Mouse (Mus musculus) left cerebral cortex, postnatal 36 days (tissue): ENCODE measurements around the gene Arhgef5. TPM values are rescaled to one million over a fixed set of nuclear protein-coding genes. Genes with fewer than 3 reads are reported as not detected.
"Not testable (repeated sequence)": the region's sequence is repeated elsewhere in the genome, so short reads cannot be mapped to it uniquely, and the experiment has no call there.

Source experiments
- DNase-seq, 2 experiments: peaks; one replicate each; pipeline ENCODE4 v3.0.0; 2021 to 2022; ENCODE audit warnings: low spot score in 2 of 2, mixed read lengths in 1 of 2
- intact Hi-C: fragments of 180-260 bp; cut with DNase I; formaldehyde crosslinking; loops from one replicate; pipeline ENCODE4 v1.15.1; 2025
- total RNA-seq, 2 experiments: library from RNA; stranded (reverse); gene quantifications; 2 replicates each; pipeline ENCODE4 v1.2.3; 2021

Gene Arhgef5
- 1 to 10 TPM; 1.4 to 2.9 TPM for total RNA-seq

DNA sequence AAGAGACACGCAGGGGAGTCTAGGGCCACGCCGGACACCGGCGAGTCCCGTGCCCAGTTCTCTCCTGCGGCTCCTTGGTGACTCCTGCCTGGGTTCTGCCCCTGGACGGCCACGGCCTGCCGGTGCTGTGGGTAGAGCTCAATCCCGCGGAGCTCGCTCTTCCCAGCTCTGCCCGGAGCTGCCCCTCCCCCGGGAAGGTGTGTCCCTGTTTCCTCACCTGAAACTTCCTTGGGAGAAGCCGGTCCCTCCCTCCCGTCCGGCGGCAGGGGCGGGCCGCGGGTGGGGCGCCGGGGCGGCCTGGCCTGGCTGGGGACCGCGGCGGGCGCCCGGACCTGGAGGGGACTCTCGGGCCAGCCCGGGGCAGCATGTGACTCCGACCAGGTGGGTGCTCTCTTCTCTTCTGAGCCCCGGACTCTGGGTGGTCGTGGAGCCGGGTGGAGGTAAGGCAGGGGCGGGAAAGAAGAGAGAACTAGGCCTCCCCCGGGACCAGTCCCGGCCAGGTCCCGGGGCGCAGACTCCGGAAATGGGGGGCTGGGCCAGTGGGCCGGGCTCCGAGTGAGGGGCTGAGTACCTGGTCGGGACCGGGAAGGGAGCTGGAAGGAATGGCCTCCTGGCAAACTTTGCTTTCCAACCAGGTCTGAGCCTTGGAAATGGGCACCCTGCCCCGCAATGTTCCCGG is at the start of gene Arhgef5:
Arhgef5 (plus strand) TSS at position 220 of the 679 bp plus-strand sequence.
- intact Hi-C loops: no loop called here
- DNase-seq: no peak

DNA sequence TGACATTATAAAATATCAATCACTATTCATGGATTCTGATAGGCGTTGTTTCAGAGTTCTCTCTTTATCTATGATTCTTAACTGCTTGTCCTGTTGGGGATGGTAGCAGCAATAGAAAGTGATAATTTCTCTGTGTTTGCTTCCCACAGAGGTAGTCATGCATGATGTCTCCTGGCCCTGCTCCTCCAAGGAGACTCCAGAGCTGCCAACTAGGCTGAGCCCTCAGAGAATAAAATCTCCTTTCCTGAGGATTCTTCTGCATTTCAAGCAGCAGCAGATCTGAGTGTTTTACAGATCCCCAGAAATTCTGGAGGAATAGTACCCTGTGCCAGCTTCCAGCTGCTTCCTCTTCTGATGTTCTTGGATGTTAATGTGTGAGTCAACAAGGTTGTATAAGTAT is 34.1 kb upstream of the Arhgef5 start, which contains the start of gene Olfr47:
Olfr47 (plus strand) TSS at position 275 of the 400 bp plus-strand sequence.
- intact Hi-C loops: not testable (repeated sequence)

DNA sequence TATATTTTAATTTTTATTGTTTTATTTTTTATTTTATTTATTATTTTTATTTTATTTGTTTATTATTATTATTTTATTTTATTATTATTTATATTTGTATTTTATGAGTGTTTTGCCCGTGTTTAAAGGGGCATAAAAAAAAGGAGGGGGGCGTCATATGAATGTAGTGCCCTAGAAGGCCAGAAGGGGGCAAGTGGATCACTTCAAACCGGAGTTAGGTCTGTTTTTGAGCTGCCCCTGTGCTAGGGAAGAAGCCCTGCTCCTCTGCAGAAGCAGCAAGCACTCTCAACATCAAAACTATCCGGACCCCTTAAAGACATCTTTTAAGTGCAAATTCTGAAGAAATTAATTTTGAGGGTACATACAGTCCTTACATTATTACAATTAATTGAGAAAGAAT is 23.3 kb upstream of the Arhgef5 start:
- DNase-seq: no peak
- intact Hi-C loops: no loop called here

More for the DNA sequence above, 34.1 kb upstream of the Arhgef5 start, which contains the start of gene Olfr47:
- DNase-seq: not testable (repeated sequence)

DNA sequence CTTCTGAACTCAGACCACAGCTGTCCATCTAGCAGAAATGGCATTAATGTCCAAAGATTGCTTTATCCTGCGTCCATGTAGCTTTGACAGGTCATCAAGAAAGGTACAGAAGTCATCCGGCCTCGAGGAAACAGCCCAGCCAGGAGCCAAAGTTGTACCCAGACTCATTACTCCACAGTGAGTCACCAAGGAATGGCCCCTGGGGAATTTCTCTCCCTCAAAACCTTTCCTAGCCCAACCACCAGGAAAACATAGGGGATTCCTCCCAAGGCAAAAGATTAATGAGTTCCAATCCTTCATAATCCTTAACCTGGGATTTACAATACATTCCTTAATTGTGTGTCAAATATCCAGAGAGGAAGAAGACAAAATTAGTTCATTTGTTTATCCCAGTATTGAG is 18.0 kb upstream of the Arhgef5 start:
- intact Hi-C loops: no loop called here
- DNase-seq: no peak

DNA sequence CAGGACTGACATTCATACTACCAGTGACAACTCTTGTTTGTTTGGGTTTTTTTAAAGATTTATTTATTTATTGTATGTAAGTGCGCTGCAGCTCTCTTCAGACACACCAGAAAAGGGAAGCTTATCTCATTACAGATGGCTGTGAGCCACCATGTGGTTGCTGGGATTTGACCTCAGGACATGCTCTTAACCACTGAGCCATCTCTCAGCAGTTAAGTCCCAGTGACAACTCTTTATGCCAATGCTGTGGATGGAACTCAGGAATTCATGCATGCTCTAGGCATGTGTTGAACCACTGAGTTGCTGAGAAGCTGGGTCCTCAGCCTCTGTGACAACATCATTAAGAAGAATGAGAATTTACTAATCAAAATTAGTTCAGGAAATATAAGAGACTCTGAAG is 12.4 kb upstream of the Arhgef5 start:
- intact Hi-C loops: loop anchor here (5.0 to 10.0 kb wide), 2 partner anchors 44 to 82 kb away; no protein-coding TSS in a partner anchor
- no peak for DNase-seq

DNA sequence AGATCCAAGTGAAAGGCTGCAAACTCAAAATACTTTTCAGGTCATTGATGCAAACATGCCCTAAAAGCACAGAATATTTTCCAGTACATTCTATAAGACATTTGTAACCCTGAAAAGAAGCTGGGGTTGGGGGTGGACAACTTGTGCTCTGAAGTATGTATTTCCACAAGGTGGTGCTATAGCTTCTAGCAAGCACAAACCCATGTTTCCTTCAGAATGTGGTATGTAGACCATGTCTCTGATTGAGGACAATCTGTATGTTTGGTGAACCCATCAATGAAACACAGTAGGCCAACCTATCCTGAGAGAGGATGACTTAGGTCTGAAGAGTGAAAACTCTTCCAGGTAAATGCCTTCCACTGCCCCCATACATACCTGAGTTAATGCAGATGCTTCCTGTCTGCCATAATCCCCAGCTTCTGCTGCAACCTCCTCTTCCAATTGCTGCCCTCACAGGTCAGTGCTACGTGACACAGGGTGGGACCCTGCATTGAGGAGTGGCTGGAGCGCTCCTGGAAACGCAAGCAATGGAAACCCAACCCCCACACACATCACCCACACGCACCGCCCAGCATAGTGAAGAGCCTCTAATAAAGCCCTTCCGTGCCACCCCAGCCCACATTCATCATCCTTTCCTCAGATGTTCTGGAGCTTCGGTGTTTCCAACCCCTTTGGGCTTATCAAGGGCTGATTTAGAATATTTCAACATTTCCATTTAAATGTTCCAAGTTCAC is 11.0 kb upstream of the Arhgef5 start:
- DNase-seq: no peak
- intact Hi-C loops: loop anchor here (5.0 to 10.0 kb wide), 2 partner anchors 43 to 80 kb away; no protein-coding TSS in a partner anchor

DNA sequence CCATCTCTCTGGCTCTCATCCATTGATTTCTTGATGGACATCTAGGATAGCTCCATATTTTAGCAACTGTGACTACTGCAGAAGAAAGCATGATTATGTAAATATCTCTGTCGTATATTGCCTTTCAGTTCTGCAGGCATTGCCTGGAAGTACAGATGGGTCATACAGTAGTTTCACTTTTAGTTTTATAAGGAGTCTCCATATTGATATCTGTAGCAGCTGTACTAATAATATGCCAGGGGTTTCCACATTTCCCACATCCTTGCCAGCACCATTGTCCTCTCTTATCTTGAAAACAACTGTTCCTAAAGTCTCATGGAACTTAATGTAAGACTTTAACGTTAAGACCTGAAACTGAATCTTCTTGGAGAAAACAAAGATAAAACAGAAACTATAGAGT is 4.6 kb upstream of the Arhgef5 start:
- intact Hi-C loops: no loop called here
- DNase-seq: no peak

DNA sequence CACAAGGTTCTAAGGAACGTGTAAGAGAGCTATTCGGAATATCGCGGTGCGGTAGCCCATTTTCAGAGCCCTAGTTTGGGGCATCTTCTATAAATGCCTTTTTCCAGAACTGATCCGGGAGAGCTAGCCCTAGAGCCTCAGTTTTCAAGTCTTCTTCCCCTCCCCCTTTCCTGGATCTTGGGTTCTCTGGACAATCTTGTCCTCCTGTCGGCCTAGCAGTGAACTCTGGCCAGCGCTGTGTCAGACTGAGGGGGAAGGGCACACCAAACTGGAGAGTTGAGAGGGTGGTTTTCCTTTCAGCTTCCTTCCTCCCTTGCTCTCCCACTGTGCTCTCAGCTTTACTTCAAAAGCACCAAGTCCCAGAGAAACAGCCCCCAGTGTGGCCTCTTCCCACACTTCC is 974 bp downstream of the Arhgef5 start:
- no peak for DNase-seq
- intact Hi-C loops: no loop called here

DNA sequence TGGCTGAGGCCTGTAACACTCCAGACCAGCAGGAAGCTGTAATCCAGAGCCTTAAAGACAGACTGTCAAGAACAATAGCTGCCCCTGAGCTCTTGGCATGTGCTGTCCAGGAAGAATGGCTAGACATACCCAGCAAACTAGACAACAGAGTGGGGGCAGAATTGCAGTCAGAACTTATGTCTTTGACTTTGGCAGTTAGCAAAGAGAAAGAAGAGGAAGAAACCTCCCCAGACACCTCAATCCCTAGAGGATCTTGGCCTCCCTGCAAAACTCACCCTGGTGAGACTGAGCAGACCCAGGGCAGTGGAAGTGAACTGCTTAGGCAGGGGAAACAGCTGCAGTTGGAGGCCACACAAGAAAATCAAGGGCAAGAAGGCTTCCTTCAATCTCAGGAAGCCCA is 7.2 kb downstream of the Arhgef5 start:
- intact Hi-C loops: no loop called here

DNA sequence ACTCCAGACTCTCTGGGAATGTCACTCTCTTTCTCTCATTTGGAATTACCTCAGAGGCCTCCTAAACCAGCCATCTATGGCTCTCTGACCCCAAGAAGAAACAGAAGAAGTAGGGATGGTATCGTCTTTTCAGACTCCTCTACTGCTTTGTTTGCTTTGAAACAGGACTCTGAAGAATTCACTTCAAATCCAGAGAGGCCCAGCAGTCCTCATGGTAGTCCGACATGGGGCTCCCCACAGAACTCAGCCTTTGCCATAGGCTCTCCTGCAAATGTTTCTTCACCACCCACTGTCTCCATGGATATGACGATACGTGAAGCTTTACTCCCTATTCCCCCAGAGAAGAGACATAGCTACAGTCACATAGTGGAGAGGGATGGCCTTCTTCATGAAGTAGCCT is 8.7 kb downstream of the Arhgef5 start:
- intact Hi-C loops: no loop called here
- DNase-seq: no peak

More for the DNA sequence above, 7.2 kb downstream of the Arhgef5 start:
- no peak for DNase-seq

DNA sequence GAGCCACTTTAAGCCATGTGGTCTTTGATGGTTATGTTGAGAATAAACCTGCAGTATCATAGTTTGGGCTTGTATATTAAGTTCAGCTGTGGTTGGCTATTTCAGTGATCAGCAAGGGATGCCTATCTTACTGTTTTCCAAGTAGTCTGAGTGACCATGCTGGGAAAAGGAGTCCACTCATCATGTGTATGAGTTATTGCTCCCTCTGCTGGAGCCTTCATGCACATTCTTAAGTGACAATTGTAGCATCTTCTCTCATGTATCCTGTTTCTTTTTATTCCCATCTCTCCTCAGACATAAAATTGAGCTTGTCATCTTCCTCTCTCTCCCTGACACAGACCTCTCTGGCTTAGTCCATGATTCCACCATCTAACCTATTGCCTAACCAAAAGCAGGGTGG is 12.9 kb downstream of the Arhgef5 start:
- no peak for DNase-seq
- intact Hi-C loops: no loop called here

DNA sequence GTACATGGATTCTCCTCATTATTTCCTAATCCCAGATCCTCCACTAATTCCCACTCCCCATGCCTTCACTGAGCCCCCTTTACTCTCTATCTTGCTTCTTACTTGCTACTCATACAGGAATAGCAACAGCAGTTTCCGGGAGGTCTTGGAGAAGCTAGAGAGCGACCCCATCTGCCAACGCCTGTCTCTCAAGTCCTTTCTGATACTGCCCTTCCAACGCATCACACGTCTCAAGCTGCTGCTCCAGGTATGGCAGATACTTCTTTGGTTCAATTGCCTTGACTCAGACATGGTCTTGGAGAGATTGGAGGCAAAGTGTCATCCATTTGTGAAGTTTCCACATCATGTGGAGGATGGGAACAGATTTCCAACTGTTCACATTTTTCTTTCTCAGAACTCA is 15.1 kb downstream of the Arhgef5 start:
- DNase-seq: no peak
- intact Hi-C loops: no loop called here

DNA sequence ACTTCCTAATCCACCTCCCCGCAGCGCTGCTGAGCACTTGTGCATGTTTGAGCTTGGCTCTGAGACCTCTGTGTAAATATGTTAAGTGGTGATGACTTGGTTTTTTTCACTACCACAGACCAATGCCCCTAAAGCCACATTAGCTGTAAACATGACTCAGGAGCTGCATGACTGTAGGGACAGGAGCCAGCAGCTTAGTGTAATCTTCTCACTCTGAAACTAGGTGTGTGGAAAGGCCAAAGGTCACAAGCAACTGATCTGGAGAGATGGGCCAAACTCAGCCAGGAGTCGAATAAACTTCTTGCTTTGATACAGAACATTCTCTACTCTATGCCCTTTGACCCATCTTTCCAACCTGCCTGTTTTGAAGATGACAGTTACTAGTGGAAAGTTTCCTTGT is 26.7 kb downstream of the Arhgef5 start:
- intact Hi-C loops: loop anchor here (10.0 kb wide), 1 partner anchor 427 kb away; no protein-coding TSS in a partner anchor
- DNase-seq: no peak

DNA sequence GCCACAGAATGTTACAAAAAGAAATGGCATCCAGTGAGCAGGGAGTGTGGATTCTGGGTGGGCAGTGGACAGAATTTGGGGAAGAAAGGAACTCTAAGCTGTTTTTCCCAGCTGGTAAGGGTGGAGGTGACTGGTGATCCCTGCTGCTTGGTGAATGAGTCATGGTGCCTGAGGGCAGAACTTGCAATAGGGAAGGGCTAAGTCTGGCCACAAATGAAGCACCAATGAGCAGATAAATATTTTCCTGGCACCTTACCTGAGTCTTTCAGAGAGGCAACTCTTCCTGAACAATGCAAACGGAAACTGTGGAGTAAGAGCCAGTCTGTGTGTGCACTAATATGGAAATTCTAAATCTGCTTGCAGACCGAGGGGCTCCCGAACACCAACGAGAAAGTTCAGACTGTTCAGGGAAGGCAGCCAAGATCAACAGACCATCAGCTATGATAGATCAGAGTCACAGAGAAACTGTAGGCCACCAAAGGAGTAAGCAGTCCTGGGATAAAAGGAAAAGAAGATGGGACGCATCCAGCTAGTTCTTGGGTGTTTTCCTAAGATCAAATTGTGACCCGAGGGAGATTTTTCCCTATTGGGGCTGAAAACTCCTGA is 27.2 kb downstream of the Arhgef5 start:
- intact Hi-C loops: loop anchor here (10.0 kb wide), 1 partner anchor 428 kb away; no protein-coding TSS in a partner anchor

DNA sequence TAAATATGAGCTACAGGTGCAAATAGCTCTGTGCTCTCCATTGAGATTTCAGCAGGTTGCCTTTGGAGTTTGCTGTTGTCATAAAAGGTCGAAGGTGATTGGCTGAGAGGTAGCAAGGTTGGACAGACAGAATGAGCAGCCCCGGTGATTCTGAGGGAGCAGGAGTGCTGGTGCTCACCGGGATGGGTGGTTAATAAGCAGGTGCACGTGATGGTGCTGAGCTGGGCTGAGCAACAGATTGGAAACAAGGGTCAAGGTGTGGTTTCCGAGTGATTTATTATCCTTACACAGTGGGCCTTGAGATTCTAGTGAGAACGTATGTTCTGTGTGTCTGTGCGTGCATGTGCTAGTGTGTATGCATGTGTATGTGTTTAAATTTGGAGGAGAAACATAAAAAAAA is 27.8 kb downstream of the Arhgef5 start:
- no peak for DNase-seq
- intact Hi-C loops: loop anchor here (10.0 kb wide), 1 partner anchor 428 kb away; no protein-coding TSS in a partner anchor

More for the DNA sequence above, 27.2 kb downstream of the Arhgef5 start:
- no peak for DNase-seq

DNA sequence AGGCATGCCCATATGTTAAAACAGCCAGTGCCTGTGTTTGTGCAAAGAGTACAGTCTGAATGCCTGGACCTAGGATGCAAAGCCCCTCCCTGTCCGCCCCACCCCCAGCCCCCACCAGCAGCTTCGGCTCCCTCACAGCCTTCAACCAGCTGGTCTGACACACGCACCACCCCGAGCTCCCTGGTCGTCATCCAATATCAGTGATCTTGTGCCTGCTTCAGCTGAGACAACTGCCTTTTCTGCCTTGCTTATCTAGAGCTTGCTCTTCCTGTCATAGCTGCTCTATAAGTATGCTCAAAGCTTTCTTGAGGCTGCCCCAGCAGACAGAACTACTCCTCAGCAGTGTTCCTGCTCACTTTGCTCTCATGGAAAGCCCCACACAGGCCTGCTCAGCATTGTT is 30.5 kb downstream of the Arhgef5 start:
- DNase-seq: no peak
- intact Hi-C loops: loop anchor here (5.0 to 10.0 kb wide), 3 partner anchors 44 to 431 kb away; no protein-coding TSS in a partner anchor

DNA sequence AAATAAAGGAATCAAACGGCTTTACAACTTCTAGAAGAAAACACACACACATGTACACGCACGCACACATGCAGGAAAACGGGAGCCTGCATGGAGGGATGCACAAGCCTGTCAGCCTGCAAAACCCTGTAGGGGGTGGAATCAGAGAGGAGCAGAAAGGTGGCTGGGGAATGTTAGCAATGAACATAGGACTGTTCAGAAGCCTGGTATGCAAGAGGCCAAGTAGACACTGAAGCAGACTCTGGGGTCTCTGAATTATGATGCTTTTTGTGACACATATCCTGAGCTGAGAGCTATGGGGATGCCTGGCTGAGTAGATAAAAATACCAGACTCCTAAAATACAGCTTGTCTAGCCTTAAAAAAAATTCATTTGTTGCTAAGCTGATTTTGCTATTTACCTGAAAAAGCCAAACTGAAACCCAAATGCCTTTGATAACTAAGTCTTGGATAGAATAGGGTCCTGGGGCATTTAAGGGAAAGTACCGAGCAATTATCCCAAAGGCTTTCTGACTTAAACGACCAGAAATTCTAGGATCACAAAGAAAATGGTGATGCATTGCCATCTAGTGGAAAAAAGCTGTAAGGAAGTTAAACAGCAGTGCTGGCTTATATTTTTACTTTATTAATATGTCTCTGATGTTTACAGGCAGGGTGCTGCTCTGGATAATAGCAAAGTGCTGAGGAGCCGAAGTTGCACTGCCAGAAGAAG is 31.6 kb downstream of the Arhgef5 start:
- peak; percentile 21 to 26 for DNase-seq
- intact Hi-C loops: loop anchor here (5.0 to 10.0 kb wide), 3 partner anchors 45 to 432 kb away; no protein-coding TSS in a partner anchor

DNA sequence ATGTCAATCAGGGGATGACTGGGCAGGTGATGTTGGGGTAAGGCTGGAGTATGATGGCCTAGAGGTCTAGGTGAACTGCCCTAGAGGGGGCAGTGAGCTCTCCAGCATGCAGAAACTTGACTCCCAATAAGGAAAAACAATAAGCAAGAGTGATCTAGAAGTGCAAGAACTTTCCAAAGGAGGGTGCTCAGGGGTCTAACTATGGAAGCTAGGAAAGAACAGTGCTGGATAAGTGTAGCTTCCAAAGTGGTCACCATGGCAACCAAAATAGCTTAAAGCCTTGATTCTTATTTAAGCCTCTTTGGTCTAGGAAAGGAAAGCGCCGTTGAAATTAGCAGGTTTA is 32.1 kb downstream of the Arhgef5 start:
- intact Hi-C loops: loop anchor here (5.0 to 10.0 kb wide), 3 partner anchors 45 to 433 kb away; no protein-coding TSS in a partner anchor
- DNase-seq: no peak

DNA sequence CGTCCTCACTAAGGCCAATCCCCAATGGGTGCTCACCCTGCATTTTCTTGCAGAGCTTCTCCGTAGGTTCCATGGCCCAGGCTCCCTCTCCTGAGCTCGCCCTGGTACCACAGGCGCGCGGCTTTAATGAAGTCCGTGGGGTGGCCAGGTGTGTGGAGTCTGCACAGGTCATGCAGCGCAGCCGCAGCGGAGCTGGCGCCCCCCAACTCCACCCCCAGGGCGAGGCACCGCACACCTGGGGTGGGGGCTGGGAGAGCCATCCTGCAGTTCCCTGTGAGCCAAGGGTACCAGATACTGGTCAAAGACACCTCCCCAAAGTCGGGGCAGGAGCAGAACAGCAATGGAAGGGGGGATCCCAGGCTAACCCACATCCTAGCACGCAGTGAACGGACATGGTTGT is 44.1 kb downstream of the Arhgef5 start, which contains the start of gene Nobox:
Nobox (minus strand) TSS at position 101 of the 400 bp plus-strand sequence.
- no peak for DNase-seq
- intact Hi-C loops: no loop called here
